Mouse (Mus musculus): ENCODE results near the gene Gpatch8. TPM values are rescaled to one million over a fixed set of nuclear protein-coding genes. Genes with fewer than 3 reads are reported as not detected.

Gpatch8 gene
- total and polyA plus RNA-seq, 3 experiments = 11.5 to 24.7 (median 16.6) TPM

DNA sequence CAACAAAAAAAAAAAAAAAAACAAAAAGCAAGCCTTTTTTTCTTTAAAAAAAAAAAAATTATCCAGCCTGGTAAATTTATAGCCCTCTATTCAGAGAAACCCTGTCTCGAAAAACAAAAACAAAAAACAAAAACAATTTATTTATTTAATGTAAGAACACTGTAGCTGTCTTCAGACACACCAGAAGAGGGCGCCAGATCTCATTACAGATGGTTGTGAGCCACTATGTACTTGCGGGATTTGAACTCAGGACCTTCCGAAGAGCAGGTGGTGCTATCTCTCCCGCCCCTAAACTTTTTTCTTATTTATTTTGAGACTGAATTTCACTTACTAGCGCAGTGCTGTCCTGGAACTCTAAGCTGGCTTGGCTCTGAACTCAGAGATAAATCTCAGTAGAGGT is 11.0 kb upstream of the Gpatch8 start:
- Histone ChIP-seq H3K27ac (ENCODE audit: insufficient read depth, low read depth) (no peak overlapping the region), H3K9me3 (replicated peaks; ENCODE audit: low read length) (no peaks in the 10 kb centered on the region), H3K4me2 (ENCODE audit: insufficient read depth, low read depth, poor library complexity, severe bottlenecking) (no peak overlapping the region), H3K4me1 (ENCODE audit: control insufficient read depth in 1 of 2, insufficient read depth in 2 of 2) (peaks cover 4 to 16% of the 10 kb centered on the region in 2 experiments; a peak in 2 of 4 replicates), H3K9ac (ENCODE audit: insufficient read depth, low read depth) (no peak overlapping the region), H3K36me3 (replicated peaks in 1 of 2; ENCODE audit: control insufficient read depth in 1 of 2, insufficient read depth in 1 of 2, low read length in 1 of 2) (no peaks in the 10 kb centered on the region), H3K4me3 (replicated peaks in 1 of 3; ENCODE audit: low read depth in 2 of 3, low read length in 2 of 3, poor library complexity in 1 of 3) (no peak overlapping the region), H3K79me2 (replicated peaks; ENCODE audit: control insufficient read depth, extremely low read depth, insufficient read depth, poor library complexity, severe bottlenecking) (no peaks in the 10 kb centered on the region), H3K27me3 (replicated peaks) (peaks cover 2% of the 10 kb centered on the region)
- DNase-seq (ENCODE audit: extremely low read depth) = no peak
- in situ Hi-C loops (cut with MboI; ENCODE audit: low pct_ligation_motif_present, low pct_unique_long_range_greater_than_20kb, low sequenced_read_pairs) = no loop called here
- TF ChIP-seq CTCF (conservative IDR thresholded peaks at IDR 0.05 in 1 of 2, IDR thresholded peaks at IDR 0.05 in 1 of 2; ENCODE audit: low read depth in 2 of 2, low read length in 2 of 2) (peak in 1 of 2 experiments; percentile 27; a peak in 2 of 4 replicates), SMC3 (IDR thresholded peaks at IDR 0.05; ENCODE audit: low read depth, low read length) (no peak), POLR2AphosphoS2 (IDR thresholded peaks at IDR 0.05; ENCODE audit: low read depth, low read length) (no peak), ZC3H11A (IDR thresholded peaks at IDR 0.05; ENCODE audit: low read depth, low read length) (no peak), RCOR1 (conservative IDR thresholded peaks at IDR 0.05; ENCODE audit: low read depth, low read length) (no peak)
- dilution Hi-C loops (cut with MboI; ENCODE audit: extremely low pct_ligation_motif_present, extremely low pct_unique_long_range_greater_than_20kb, low sequenced_read_pairs) = no loop called here

DNA sequence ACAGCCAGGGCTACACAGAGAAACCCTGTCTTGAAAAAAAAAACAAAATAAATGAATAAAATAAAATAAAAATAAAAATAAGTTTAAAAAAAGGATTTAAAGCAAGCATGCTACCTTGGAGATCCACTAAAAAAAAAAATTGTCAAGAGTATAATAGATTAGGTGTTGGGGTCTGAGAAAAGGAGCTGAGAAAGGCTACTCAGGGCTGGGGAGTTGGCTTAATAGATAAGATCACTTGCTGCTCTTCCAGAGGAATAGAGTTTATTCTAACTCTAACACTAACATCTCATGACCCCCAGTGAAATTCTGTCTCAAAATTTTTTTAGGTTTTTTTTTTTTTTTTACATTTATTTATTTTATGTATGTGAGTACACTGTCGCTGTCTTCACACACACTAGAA is 10.1 kb upstream of the Gpatch8 start:
- dilution Hi-C loops (cut with MboI; ENCODE audit: extremely low pct_ligation_motif_present, extremely low pct_unique_long_range_greater_than_20kb, low sequenced_read_pairs) = no loop called here
- in situ Hi-C loops (cut with MboI; ENCODE audit: low pct_ligation_motif_present, low pct_unique_long_range_greater_than_20kb, low sequenced_read_pairs) = no loop called here
- Histone ChIP-seq H3K4me2 (ENCODE audit: insufficient read depth, low read depth, poor library complexity, severe bottlenecking) (no peak overlapping the region), H3K27ac (ENCODE audit: insufficient read depth, low read depth) (no peak overlapping the region), H3K9me3 (replicated peaks; ENCODE audit: low read length) (no peaks in the 10 kb centered on the region), H3K27me3 (replicated peaks) (peaks cover 2% of the 10 kb centered on the region), H3K9ac (ENCODE audit: insufficient read depth, low read depth) (no peak overlapping the region), H3K4me1 (ENCODE audit: control insufficient read depth in 1 of 2, insufficient read depth in 2 of 2) (peaks cover 4 to 16% of the 10 kb centered on the region in 2 experiments; a peak in 2 of 4 replicates), H3K79me2 (replicated peaks; ENCODE audit: control insufficient read depth, extremely low read depth, insufficient read depth, poor library complexity, severe bottlenecking) (no peaks in the 10 kb centered on the region), H3K4me3 (replicated peaks in 1 of 3; ENCODE audit: low read depth in 2 of 3, low read length in 2 of 3, poor library complexity in 1 of 3) (no peak overlapping the region), H3K36me3 (replicated peaks in 1 of 2; ENCODE audit: control insufficient read depth in 1 of 2, insufficient read depth in 1 of 2, low read length in 1 of 2) (no peaks in the 10 kb centered on the region)
- DNase-seq (ENCODE audit: extremely low read depth) = no peak
- TF ChIP-seq POLR2AphosphoS2 (IDR thresholded peaks at IDR 0.05; ENCODE audit: low read depth, low read length) = no peak
- TF ChIP-seq E2F4 (IDR thresholded peaks at IDR 0.05; ENCODE audit: insufficient replicate concordance, low read depth, low read length) = no peak
- TF ChIP-seq MAFK (IDR thresholded peaks at IDR 0.05; ENCODE audit: insufficient replicate concordance, low read length) = no peak
- no peak for TF ChIP-seq USF2 (conservative IDR thresholded peaks at IDR 0.05; ENCODE audit: low read depth, low read length)
- no peak for TF ChIP-seq MEF2A (IDR thresholded peaks at IDR 0.05; ENCODE audit: borderline replicate concordance, low read depth, low read length)
- no peak for TF ChIP-seq PAX5 (IDR thresholded peaks at IDR 0.05; ENCODE audit: low read length)
- TF ChIP-seq MYC (IDR thresholded peaks at IDR 0.05; ENCODE audit: low read depth, low read length) = no peak
- TF ChIP-seq USF1 (IDR thresholded peaks at IDR 0.05; ENCODE audit: low read depth, low read length) = no peak
- TF ChIP-seq SMC3 (IDR thresholded peaks at IDR 0.05; ENCODE audit: low read depth, low read length) = no peak
- no peak for TF ChIP-seq HCFC1 (IDR thresholded peaks at IDR 0.05; ENCODE audit: low read depth, low read length)
- no peak for TF ChIP-seq MXI1 (IDR thresholded peaks at IDR 0.05; ENCODE audit: low read depth, low read length)
- no peak for TF ChIP-seq NRF1 (IDR thresholded peaks at IDR 0.05; ENCODE audit: low read depth, low read length)
- no peak for TF ChIP-seq GABPA (IDR thresholded peaks at IDR 0.05; ENCODE audit: insufficient replicate concordance, low read depth, low read length)
- TF ChIP-seq CHD2 (IDR thresholded peaks at IDR 0.05; ENCODE audit: low read length) = no peak
- no peak for TF ChIP-seq JUND (conservative IDR thresholded peaks at IDR 0.05; ENCODE audit: low read depth, low read length)
- no peak for TF ChIP-seq RCOR1 (conservative IDR thresholded peaks at IDR 0.05; ENCODE audit: low read depth, low read length)
- no peak for TF ChIP-seq IRF4 (IDR thresholded peaks at IDR 0.05; ENCODE audit: low read depth, low read length)
- TF ChIP-seq RAD21 (IDR thresholded peaks at IDR 0.05; ENCODE audit: low read depth, low read length) = no peak
- TF ChIP-seq ZMIZ1 (IDR thresholded peaks at IDR 0.05; ENCODE audit: low read depth, low read length) = no peak

Measured in CH12.LX (cell line).